Mouse (Mus musculus) right cerebral cortex, postnatal 10 days (tissue): ENCODE results near the gene Ltbp2.
A peak's percentile ranks its signal among the peaks of the same experiment; 100 is the strongest.

Source experiments
- DNase-seq, 2 experiments: peaks; one replicate each; pipeline ENCODE4 v3.0.0; 2021; ENCODE audit warnings: low spot score in 2 of 2

The Ltbp2 gene

DNA sequence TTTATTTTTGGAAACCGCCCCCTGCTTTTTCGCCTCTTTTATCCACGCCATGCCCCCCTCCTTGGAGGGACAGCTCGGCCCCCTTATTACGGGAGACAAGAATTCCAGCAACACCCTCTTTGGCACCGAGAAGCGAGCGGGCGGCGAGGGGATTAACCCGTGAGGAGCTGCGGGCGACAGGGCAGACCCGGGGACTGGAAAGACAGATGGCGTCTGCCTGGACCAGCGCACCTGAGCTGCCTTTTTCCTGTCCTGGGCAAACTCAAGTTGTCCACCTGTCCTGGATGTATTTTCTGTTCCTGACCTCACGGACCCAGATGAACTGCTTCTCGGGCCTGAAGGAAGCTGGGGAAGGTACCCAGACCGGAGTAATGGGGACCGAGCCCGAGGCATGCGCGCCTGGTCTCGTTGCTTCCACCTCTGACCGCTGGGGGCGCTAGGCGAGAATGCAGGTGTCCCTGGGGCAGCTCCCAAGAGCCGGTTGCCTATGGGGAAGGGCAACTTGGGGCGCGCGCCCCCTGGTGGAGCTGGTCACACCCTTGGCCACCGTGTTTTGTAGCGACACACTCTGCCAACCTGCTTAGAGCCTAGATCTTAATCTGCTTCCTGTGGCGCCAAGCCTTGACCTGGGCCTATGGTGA is at the start of gene Ltbp2:
Ltbp2 (minus strand) TSS at position 52 of the 641 bp plus-strand sequence.
- DNase-seq = peak; percentile 78 to 84

GRCm38 (mm10) chr12:84924324-84924723 is 48.0 kb upstream of the Ltbp2 start:
- DNase-seq = peak in 1 of 2 experiments; percentile 48

- DNase-seq = no peak
Observed at GRCm38 (mm10) chr12:84921881-84922419, 45.6 kb upstream of the Ltbp2 start.

DNA sequence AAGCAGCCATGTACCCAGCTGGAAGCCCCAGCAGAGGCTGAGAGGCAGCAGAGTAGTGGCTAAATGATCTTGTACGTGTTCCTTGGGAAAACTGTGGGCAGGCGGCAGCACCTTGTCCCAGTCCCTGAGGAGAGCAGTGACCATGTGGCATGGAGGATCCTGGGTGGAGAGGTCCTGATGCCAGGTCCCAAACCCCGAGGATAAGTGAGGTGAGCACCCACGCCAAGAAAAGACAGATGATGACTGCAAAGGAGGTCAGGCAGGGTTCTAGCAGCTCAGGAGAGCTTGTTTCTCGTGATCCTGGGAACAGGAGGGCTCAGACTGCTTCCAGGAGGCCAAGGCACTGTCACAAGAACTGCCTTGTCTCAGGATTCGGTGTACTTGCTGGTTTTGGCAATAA is 42.5 kb upstream of the Ltbp2 start:
- no peak for DNase-seq

- DNase-seq = no peak
Observed at GRCm38 (mm10) chr12:84917799-84918198, 41.5 kb upstream of the Ltbp2 start.

GRCm38 (mm10) chr12:84914959-84915358 is 38.6 kb upstream of the Ltbp2 start:
- DNase-seq = no peak

GRCm38 (mm10) chr12:84912652-84913104 is 36.3 kb upstream of the Ltbp2 start:
- DNase-seq = peak; percentile 59 to 60

GRCm38 (mm10) chr12:84911640-84912039 is 35.3 kb upstream of the Ltbp2 start:
- no peak for DNase-seq

GRCm38 (mm10) chr12:84910066-84910465 is 33.7 kb upstream of the Ltbp2 start:
- DNase-seq = no peak

GRCm38 (mm10) chr12:84907627-84908480 is 31.5 kb upstream of the Ltbp2 start:
- peak; percentile 43 to 46 for DNase-seq

- no peak for DNase-seq
Observed at GRCm38 (mm10) chr12:84907024-84907626, 30.8 kb upstream of the Ltbp2 start.

DNA sequence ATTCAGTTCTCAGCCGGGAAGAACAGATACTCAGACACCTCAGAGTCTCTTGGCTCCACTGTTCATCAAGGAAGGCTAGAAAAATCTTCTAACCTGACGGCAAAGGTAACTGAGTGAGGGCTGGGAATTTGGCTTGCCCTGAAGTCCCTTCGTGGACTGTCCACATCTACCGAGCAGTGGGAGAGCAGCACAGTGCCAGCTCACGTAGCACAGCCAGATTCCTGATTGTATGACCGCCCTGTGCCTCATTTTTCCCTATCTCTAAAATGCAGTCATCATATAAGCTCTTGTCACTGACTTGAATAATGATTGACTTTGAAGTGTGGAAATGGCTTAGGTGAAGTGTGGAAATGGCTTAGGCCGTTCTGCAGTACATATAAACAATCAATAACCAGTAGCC is 28.1 kb upstream of the Ltbp2 start:
- no peak for DNase-seq

GRCm38 (mm10) chr12:84900317-84900716 is 24.0 kb upstream of the Ltbp2 start:
- no peak for DNase-seq

GRCm38 (mm10) chr12:84897322-84897721 is 21.0 kb upstream of the Ltbp2 start:
- no peak for DNase-seq

- DNase-seq = no peak
Observed at GRCm38 (mm10) chr12:84896235-84896634, 19.9 kb upstream of the Ltbp2 start.

GRCm38 (mm10) chr12:84893648-84894628 is 17.6 kb upstream of the Ltbp2 start:
- no peak for DNase-seq

DNA sequence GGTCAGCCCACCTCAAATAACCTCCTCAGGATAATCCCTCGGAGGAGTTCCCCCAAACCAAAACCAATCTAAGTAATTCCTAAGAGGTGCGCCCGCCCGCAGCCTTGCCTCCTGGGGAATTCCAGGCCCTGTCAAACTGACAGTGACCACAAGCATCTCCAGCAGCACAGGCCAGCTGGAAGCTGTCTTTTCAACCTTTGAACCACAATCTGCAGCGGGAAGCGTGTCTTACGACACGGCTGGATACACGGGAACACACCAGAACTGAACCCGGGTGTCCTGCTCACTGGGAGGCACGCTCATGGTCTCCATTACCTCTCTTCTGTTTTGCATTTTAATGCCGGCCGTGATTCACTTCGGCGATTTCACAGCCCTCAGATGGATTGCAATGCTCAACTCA is 14.0 kb upstream of the Ltbp2 start:
- DNase-seq = no peak

- no peak for DNase-seq
Observed at GRCm38 (mm10) chr12:84885107-84885876, 9.0 kb upstream of the Ltbp2 start.

- DNase-seq = no peak
Observed at GRCm38 (mm10) chr12:84884423-84885076, 8.2 kb upstream of the Ltbp2 start.

DNA sequence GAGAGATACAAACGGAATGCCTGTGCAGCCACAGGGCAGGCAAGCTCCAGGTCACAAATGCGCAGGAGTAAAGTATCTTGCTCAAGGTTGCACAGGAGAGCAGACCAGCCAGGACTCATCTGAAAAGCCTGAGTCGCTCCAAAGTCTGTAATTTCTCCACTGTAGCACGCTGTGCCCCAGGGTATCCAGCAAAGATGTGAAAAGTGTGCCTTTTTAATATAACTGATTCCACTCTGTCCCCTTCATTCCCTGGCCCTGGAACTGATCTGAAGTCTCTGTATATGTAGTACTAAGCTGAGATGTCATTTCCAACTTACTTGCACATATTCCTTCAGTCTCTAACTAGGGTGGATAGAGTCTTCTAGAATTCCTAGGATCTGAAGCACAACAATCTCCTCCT is 6.5 kb upstream of the Ltbp2 start:
- no peak for DNase-seq
